Mouse (Mus musculus) G1E-ER4 (cell line): ENCODE results near the gene Gm20388. TPM values are rescaled to one million over a fixed set of nuclear protein-coding genes. Genes with fewer than 3 reads are reported as not detected.

Experiments
- GATA1 ChIP-seq: IDR thresholded peaks from one replicate; pipeline ENCODE4 v1.8.0; 2012; ENCODE audit warnings: low read length, inconsistent platforms
- polyA plus RNA-seq: library from polyadenylated mRNA; stranded (reverse); fragments of >175 nt; gene quantifications from 2 replicates; pipeline ENCODE4 v1.2.3, GENCODE M21; 2012

Gene Gm20388
- polyA plus RNA-seq, 1 experiment, result not detected

DNA sequence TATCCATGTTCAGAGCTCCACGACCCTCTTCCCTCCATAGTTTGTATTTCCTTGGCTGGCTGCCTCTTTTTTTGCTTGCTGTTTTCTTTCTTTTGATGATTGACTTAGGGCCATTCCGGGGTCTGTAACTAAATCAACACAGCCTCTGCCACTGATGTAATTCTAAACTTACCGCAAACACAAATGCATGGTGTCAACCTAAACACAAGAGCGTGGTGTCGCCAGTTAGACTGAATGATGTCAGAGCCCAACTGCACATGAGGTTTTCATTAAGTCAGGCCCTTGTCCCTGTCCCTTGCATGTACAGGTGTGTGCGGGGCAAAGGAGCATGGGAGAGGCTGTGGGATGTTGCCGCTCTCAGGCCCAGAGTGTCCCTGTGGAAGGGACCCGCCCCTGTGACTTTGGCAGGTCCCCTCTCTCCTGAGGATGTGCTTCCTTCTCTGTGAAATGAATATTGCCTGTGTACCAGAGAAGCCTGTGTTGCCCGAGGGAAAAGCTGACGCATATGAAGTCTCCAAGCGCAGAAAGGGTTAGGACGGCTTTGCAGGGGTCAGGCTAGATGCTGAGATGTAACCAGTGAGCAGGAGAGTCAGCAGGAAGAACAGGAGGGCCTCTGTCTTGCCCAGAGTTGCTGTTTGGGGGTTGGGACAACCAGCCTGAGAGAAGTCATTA lies 3789.9 kb downstream of the Gm20388 start:
- TF ChIP-seq GATA1, result no peak

DNA sequence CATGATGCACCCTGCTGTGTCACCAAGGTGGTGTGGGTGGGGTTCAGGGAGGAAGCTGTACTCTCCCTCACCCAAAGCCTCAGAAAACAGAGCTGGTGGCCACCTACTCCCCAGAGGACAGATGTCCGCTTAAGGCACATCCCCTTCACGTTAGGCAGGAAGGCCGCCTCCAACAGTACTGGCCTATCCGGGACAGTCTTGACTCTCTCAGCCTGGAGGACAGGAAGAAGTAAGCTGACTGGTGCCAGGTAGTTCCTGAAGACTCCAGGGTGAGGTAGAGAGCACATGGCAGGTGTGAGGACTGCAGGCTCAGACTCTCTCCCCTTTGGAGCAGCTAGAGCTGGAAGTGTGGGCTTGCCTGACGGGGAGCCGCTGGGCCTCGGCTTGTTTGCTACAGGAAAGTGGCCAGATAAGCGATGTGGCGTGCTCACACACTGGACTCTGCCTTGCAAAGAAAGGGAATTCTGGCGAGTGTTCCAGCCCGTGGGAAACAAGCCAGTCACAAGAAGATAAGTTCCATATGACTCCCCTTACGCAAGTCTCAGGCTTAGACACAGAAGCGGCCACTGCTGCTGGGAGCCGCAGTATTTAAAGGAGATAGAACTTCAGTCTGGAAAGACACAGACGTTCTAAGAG lies 3791.4 kb downstream of the Gm20388 start:
- TF ChIP-seq GATA1, result no peak

DNA sequence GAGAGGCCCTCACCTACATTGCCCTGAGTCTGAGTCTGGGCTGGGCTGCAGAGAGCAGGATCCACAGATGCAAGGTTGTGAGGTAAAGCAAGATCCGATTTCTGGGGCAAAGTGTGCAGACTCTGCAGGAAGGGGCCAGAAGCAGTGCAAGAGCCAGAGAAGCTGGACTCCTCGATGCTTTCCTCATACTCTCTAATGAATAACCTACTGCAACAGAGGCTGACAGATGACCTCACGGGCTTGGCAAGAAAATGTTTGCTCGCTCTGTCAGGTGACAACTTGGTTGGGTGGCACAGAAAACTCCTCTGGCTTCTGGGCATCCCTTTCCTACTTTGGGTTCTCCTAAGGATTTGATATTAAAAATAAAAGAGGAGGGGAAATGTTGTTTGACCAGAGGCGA lies 3794.7 kb downstream of the Gm20388 start:
- TF ChIP-seq GATA1, result no peak

DNA sequence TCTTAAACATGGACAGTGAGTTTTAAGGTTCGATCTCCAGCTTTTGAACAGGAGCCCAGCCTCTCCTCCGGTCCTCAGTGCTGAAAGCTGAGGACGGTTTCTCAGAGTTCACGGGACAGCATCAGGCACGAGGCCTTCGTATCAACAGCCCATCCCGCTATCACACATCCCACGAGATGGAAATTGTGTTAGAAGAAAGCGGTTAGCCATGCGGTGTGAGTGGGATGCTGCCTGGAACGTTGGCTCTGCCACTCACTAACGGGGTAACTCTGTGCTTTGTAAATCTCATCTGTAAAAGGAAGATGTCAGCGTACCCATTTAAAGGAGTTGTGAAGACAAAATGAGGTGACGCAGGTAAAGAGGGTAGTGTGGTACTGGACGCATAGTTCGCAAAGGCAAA lies 3796.5 kb downstream of the Gm20388 start:
- no peak for TF ChIP-seq GATA1

DNA sequence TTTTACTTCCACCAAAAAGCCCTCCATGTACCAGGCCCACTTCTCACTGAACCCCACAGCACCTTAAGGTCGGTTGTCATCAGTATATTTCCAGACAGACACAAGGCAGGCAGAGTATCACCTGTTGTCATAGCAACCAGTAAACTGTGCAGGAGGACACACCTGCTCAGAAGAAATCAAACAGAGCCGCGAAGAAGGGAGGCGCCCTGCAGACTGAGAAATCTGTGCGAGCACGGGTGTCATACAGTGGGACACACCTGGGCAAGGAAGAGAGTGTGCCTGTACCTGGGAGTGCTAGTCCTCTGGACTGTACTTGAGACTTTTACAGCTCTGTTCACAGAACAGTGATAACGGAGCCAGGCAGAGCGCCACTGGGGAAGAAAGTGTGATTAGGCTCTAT lies 3798.1 kb downstream of the Gm20388 start:
- no peak for TF ChIP-seq GATA1

DNA sequence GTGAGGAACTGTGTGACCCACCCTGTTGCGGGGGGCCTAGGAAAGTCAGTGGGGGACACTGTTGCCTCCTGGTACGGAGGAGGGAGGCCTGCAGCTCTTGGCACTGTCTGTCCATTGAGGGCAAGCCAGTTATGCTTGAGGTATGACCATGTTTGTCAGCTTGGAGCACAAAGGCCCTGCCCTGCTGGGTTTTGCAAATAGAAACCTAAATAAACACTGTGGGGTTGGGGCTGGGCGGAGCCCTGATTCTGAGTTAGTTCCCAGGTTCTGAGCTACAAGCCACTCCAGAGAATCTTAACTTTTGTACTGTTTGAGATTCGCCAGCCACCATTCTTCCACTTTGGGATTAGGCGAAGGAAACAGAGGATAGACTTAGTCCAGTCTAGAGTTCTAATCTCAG lies 3799.7 kb downstream of the Gm20388 start:
- no peak for TF ChIP-seq GATA1

DNA sequence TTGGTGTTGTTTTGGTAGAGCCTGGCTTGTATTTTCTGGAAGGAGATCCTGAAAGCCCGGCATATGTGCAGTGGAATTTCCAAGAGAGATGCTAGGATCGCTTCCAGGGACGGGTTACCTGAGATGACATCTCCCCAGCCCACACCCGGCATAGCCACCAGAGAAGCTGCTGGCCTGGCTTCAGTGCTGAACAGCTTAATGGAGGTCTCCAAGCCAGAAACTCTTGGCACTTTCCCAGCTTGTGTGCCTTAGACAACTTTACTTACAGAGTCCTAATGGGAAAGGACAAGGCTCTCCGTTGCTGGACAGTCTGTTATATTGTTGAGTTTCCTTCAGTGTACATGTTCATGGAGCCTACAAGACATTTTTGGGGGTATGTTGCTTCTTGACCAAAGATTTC lies 3803.8 kb downstream of the Gm20388 start:
- TF ChIP-seq GATA1, result no peak

DNA sequence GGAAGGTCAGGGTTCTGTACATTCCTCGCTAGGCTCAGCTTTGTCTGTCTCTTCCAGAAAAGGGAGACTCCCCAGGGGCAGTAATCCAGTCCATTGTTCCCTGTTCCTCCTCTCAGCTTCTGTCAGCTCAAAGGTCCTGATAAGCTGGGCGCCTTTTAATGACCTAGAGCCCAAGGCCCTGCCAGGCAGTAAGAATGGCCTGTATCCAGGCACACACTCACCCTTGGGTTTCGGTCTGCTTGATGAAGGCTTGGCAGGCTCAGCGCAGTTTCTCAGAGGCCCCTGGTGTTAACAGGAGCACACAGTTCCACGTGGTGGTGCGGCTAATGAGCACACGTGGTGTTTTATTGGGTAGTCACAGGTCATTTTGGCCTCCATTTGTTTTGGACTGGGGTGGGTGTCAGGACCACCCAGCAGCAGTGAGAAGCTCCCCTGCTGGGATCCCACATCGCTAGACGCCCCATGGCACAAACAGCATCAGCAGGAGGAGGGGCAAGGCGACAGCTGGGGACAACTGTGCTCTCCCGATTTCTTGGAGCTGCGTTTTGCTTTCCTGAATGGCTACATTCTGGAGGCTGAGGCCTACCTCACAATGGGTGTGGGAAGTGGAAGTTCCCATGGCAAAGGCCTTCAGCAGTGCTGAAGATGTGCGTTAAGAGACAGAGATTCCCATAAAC lies 3805.4 kb downstream of the Gm20388 start:
- no peak for TF ChIP-seq GATA1

DNA sequence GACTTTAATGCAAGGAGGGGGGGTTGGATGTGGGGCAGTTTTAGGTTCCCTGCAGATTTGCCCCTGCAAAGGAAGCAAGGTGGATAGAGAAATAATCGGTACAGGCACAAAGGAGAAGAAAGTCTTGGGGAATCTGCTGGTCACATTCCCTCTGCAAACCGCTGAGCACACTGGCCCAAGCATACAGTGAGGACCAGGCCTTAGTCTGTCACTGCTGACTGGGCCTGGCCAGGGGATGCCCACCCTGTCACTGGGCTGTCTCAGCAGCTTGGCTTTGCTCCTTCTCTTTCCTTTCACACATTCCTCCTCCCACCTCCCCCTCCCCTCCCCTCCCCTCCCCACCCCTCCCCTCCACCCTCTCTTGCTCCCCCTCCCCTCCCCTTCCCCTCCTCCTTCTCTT lies 3806.5 kb downstream of the Gm20388 start:
- TF ChIP-seq GATA1, result no peak

DNA sequence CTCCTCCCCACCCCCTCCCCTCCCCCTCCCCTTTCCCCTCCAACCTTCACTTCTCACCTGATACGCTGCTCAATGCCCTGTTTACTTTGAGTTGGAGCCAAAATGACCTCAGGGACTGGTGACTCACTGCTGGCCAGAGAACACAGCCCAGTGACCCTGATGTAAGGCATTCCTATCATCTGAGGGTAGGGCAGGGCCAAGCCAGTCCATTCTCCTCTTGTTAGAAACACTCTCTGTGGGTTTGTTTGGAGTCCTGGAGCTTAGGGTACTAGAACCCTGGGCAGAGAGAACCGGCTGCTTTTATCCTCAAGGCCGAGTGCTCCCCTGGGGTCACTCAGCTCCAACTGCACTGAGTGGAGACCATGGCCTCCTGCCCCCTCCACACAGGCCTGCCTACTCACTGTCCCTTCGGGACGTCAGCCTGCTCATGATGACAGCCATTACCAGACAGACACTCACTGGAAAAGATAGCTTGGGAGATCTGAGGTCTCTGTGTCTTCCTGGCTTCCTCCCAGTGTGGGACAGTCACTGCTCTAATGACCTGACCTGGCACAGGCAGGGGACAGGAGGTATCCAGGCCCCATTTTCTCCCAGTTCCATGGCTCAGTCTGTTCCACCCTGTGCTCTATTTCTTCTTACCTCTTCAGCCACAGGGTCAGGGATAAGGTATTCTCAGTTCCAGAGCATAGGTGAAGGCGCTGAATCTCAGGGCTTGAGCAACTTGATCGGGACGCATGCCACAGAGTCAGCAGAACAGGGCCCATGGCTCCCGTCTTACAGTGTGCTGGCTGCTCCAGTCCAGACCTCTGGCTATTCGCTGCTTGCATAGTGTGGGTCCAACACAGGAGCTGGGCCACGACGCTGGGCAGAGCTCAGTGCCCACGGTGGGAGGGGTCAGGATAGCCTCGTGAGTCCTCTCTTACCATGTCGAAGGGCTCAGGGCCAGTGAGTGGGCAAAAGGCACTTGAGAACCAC lies 3807.2 kb downstream of the Gm20388 start:
- TF ChIP-seq GATA1, result no peak

DNA sequence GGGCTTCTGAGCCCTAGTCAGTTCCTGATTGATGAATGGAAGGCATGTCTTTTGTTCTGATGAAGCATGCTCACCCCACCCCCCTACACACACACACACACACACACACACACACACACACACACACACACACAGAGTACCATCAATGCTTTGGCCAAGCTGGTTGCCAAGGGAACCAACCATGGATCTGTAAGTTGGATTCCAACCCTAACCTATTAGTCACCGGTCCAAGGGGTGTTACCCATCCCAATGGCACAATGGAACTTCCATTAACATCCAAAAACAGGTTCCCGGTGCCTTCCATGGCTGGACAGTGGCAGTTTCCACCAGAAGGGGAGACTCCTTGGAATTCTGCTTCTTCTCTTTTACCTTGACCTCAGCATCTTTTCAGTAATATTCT lies 3808.1 kb downstream of the Gm20388 start:
- TF ChIP-seq GATA1, result no peak

DNA sequence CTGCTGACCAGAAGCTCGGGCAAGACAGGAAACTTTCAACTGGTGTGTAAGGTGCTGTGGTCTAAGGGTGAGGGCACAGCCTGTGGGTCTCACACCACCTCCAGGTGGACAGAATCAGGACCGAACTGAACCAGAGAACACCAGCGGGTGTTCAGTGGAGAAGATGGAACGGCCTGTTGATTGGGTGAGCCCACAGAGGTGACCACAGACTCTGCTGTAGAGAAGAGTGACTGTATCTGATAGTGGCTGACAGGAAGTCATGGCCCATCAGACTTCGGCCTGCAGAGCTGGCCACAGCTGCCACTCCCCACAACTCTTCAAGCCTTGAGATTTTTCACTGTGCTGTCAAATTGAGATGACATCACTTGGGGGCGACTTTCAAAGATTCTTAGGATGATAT lies 3808.6 kb downstream of the Gm20388 start:
- TF ChIP-seq GATA1, result no peak

DNA sequence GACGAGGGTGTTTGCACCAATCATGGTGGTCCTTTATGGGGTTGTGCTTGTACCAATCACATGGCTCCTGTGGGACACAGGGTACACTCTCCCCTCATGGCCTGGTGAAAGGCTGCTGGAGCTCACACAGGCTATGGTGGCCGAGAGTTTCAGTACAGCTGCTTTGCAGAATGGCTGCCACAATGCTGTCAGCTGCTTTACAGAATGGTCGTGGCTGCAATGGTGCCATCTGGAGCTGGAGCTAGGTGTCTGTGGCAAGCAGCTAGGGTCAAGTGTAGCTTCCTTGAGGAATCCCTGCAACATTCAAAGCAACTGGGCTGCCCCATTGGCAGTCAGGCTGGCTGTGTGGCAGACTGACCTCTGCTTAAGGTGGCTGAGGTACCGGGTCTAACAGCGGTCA lies 3809.2 kb downstream of the Gm20388 start:
- no peak for TF ChIP-seq GATA1

DNA sequence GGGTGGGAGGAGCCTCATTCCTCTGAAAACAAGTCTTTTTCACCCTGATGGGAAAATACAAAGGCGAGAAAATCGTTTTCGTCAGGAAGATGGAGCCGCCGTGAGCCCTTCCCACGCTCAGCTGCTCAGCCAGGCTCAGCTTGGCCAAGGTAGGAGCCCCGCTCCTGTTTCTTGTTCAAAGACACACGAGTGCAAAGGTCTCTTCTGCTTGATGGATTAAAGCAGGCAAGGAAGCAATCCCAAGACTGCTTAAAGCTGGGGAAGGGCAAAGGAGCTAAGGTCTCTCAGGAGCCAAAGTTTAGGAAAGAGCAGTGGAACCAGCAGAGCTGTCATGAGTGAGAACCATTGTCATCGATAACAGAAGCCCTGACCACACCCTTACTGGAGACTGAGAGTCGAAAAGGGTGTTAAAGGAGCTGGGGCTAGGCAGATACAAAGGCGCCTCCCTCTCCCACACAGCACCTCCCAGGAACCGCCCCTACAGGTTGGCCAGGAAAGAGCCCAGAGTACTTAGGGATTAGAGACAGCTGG lies 3809.9 kb downstream of the Gm20388 start:
- TF ChIP-seq GATA1, result no peak

DNA sequence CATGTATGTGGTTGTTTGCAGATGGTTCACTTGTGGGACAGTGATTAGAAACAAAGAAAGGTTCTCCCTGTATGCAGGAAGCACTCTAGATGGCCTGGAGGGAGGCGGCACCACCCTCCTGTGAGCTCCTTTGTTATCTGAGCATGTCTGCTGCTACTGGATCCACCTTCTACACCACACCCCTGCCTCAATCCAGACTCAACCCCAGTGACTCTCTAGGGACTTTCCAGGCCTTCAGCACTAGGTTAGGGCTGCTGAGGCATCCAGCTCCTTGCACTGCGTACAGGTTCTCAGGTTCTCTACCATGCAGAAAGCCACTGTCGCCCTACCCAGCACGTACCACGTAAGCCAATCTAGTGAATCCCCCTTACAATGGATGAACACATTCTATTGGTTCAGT lies 3811.6 kb downstream of the Gm20388 start:
- no peak for TF ChIP-seq GATA1

DNA sequence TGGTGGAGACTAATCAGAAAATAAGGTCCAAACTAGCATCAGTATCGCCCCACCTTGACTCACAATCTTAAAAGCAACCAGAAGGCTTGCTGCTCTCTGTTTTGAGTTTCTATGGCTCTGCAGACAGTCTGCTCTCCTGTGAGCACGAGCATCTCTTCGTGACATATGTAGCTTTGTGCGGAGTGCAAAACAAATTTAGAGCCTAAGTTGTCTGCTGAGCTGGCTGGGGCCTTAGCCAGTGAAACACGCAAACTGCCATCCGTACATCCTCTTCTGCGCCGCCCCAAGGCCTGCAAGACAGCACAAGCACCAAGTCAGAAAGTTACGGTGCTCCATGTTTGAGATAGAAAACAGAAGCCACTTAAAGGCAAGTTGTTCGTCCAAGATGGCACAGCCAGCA lies 3814.1 kb downstream of the Gm20388 start:
- no peak for TF ChIP-seq GATA1

DNA sequence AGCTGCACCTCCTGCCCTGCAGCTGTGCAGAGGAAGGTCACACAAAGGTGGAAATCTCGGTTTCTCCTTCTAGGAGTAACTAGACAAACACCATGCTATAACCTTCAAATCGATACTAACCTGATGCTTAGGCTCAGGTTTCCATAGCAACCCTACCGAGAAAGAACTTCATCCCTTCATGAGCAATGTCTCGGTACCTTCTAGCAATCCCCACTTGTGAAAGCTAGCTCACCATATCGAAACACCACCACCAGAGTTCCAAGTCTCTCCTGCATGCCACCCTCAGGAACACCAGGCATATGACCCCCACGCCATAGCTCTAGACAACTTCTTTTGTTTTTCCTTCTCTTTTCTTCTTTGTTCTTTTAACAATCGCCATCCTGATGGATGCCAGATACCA lies 3814.6 kb downstream of the Gm20388 start:
- TF ChIP-seq GATA1, result no peak
